Mouse (Mus musculus) layer of hippocampus, adult 18-20 months (tissue): Measurements from ENCODE around the gene Olfr485. TPM values are rescaled to one million over a fixed set of nuclear protein-coding genes. Genes with fewer than 3 reads are reported as not detected.
"Not testable (repeated sequence)": the region's sequence is repeated elsewhere in the genome, so short reads cannot be mapped to it uniquely, and the experiment has no call there.

ENCODE experiments used
- DNase-seq, 2 experiments: peaks; one replicate each; pipeline ENCODE4 v3.0.0; 2022; ENCODE audit warnings: low spot score in 2 of 2
- long read RNA-seq: library from polyadenylated mRNA; stranded (forward); transcript quantifications from one replicate; pipeline ENCODE4 v2.0.0, GENCODE M21; 2021
- total RNA-seq, 2 experiments: library from RNA; stranded (reverse); gene quantifications; 2 replicates each; pipeline ENCODE4 v1.2.3; 2021

The Olfr485 gene
- not detected for total RNA-seq
- long read RNA-seq: 0 reads

- no peak for DNase-seq
Observed at GRCm38 (mm10) chr7:108159771-108160170, at the start of gene Olfr485. Gene Olfr485, minus strand, starts transcription at chr7:108159871.

GRCm38 (mm10) chr7:108196938-108197337 lies 37.3 kb upstream of the Olfr485 start:
- DNase-seq: no peak

- DNase-seq: not testable (repeated sequence)
Observed at GRCm38 (mm10) chr7:108196337-108196736, 36.7 kb upstream of the Olfr485 start.

GRCm38 (mm10) chr7:108192714-108193113 lies 33.0 kb upstream of the Olfr485 start:
- DNase-seq: not testable (repeated sequence)

GRCm38 (mm10) chr7:108191196-108191595 lies 31.5 kb upstream of the Olfr485 start:
- DNase-seq: not testable (repeated sequence)

GRCm38 (mm10) chr7:108185237-108185636 lies 25.6 kb upstream of the Olfr485 start:
- not testable (repeated sequence) for DNase-seq

GRCm38 (mm10) chr7:108184401-108184800 lies 24.7 kb upstream of the Olfr485 start:
- not testable (repeated sequence) for DNase-seq

GRCm38 (mm10) chr7:108172642-108173041 lies 13.0 kb upstream of the Olfr485 start, which contains the start of gene Olfr486:
Gene Olfr486, minus strand, starts transcription at chr7:108172742.
- DNase-seq: not testable (repeated sequence)

GRCm38 (mm10) chr7:108127349-108127748 lies 32.3 kb downstream of the Olfr485 start, which contains the start of gene Olfr484:
Gene Olfr484, minus strand, starts transcription at chr7:108127449.
- no peak for DNase-seq

GRCm38 (mm10) chr7:108121416-108121815 lies 38.3 kb downstream of the Olfr485 start:
- DNase-seq: no peak

GRCm38 (mm10) chr7:108120681-108121080 lies 39.0 kb downstream of the Olfr485 start:
- DNase-seq: no peak

Other genes with a start within 250 kb of the Olfr485 start
- gene Olfr473, start 229.4 kb downstream of the Olfr485 start, total RNA-seq: not detected
- not detected for gene Olfr474, start 205.2 kb downstream of the Olfr485 start, total RNA-seq
- gene Olfr476, start 195.1 kb downstream of the Olfr485 start, total RNA-seq: not detected
- not detected for gene Olfr477, start 173.2 kb downstream of the Olfr485 start, total RNA-seq
- gene Olfr478, start 125.9 kb downstream of the Olfr485 start, total RNA-seq: not detected
- gene Olfr479, start 109.2 kb downstream of the Olfr485 start, total RNA-seq: not detected
- gene Olfr480, start 92.5 kb downstream of the Olfr485 start, total RNA-seq: not detected
- not detected for gene Olfr481, start 80.0 kb downstream of the Olfr485 start, total RNA-seq
- gene Olfr482, start 62.3 kb downstream of the Olfr485 start, total RNA-seq: 1 to 10 TPM; 2.1 TPM
- gene Olfr483, start 59.0 kb downstream of the Olfr485 start, total RNA-seq: not detected
- gene Olfr484, start 32.4 kb downstream of the Olfr485 start, total RNA-seq: not detected
- not detected for gene Olfr486, start 12.9 kb upstream of the Olfr485 start, total RNA-seq
- not detected for gene Olfr487, start 54.8 kb upstream of the Olfr485 start, total RNA-seq
- not detected for gene Olfr488, start 98.5 kb upstream of the Olfr485 start, total RNA-seq
- gene Olfr490, start 129.1 kb upstream of the Olfr485 start, total RNA-seq: not detected
- not detected for gene Olfr491, start 153.6 kb upstream of the Olfr485 start, total RNA-seq
- not detected for gene Olfr492, start 163.8 kb upstream of the Olfr485 start, total RNA-seq
- not detected for gene Olfr493, start 187.1 kb upstream of the Olfr485 start, total RNA-seq
- not detected for gene Olfr494, start 205.5 kb upstream of the Olfr485 start, total RNA-seq
- gene Olfr495, start 233.3 kb upstream of the Olfr485 start, total RNA-seq: not detected